Mouse (Mus musculus) olfactory bulb, adult 2 months (tissue): Measurements from ENCODE around the gene Map4. TPM values are rescaled to one million over a fixed set of nuclear protein-coding genes. Genes with fewer than 3 reads are reported as not detected.

Experiments used
- H3K27ac ChIP-seq: fragments of 200-500 bp; 2 replicates; pipeline ENCODE4 v1.5.1; 2012; ENCODE audit warnings: low read depth, low read length; ENCODE audit not compliant: insufficient read depth
- H3K4me1 ChIP-seq: fragments of 200-500 bp; 2 replicates; pipeline ENCODE4 v1.6.1; 2012; ENCODE audit warnings: low read length; ENCODE audit not compliant: control insufficient read depth, insufficient read depth
- H3K4me3 ChIP-seq: fragments of 200-500 bp; 2 replicates; pipeline ENCODE4 v1.5.1; 2012; ENCODE audit warnings: mild to moderate bottlenecking, low read depth, low read length, moderate library complexity; ENCODE audit not compliant: insufficient read depth
- CTCF ChIP-seq: fragments of 200-500 bp; IDR thresholded peaks from 2 replicates; pipeline ENCODE4 v1.5.1; 2012; ENCODE audit warnings: low read depth, mild to moderate bottlenecking, low read length, moderate library complexity; ENCODE audit not compliant: insufficient read depth
- POLR2A ChIP-seq: fragments of 200-500 bp; IDR thresholded peaks from 2 replicates; pipeline ENCODE4 v1.6.1; 2012; ENCODE audit warnings: mild to moderate bottlenecking, low read depth, low read length, moderate library complexity; ENCODE audit not compliant: insufficient read depth
- WGBS: fragments of 180-500 bp; shearing (Covaris S2); methylation state at CpG from one replicate; pipeline ENCODE4 v1.1.7; 2018; 5-methylcytosine and 5-hydroxymethylcytosine counted together
- polyA plus RNA-seq: library from polyadenylated mRNA; stranded (reverse); fragments of >200 nt; gene quantifications from 2 replicates; pipeline ENCODE4 v1.2.4, GENCODE M21; 2012; ENCODE audit warnings: low replicate concordance; ENCODE audit not compliant: missing spikeins, insufficient read depth, insufficient read length

The Map4 gene
- polyA plus RNA-seq, 1 experiment = 647 TPM

- 74% methylated on average over 2 of the region's 2 CpGs for WGBS
- H3K4me3 ChIP-seq = no peak overlapping the region
- H3K27ac ChIP-seq = no peak overlapping the region
- TF ChIP-seq POLR2A (no peak), CTCF (no peak)
- peaks cover 23% of the 10 kb centered on the region for H3K4me1 ChIP-seq
These were observed 33.2 kb upstream of the Map4 start for GRCm38 (mm10) chr9:109898027-109898426.

GRCm38 (mm10) chr9:109899361-109899760 is 31.9 kb upstream of the Map4 start:
- TF ChIP-seq POLR2A (no peak), CTCF (no peak)
- no peak overlapping the region for H3K27ac ChIP-seq
- WGBS = 87% methylated on average over 10 of the region's 15 CpGs

GRCm38 (mm10) chr9:109899774-109900173 is 31.5 kb upstream of the Map4 start:
- 73% methylated on average over 8 of the region's 8 CpGs for whole genome bisulfite sequencing
- no peak for TF ChIP-seq POLR2A
- TF ChIP-seq CTCF = no peak
- Histone ChIP-seq H3K27ac (no peak overlapping the region), H3K4me3 (no peak overlapping the region), H3K4me1 (peaks cover 20% of the 10 kb centered on the region)

More at GRCm38 (mm10) chr9:109899361-109899760, 31.9 kb upstream of the Map4 start:
- no peak overlapping the region for H3K4me3 ChIP-seq
- H3K4me1 ChIP-seq = peaks cover 23% of the 10 kb centered on the region

GRCm38 (mm10) chr9:109900604-109901003 is 30.7 kb upstream of the Map4 start:
- no peak for TF ChIP-seq CTCF
- no peak for TF ChIP-seq POLR2A
- H3K4me1 ChIP-seq = peaks cover 19% of the 10 kb centered on the region
- no peak overlapping the region for H3K27ac ChIP-seq
- WGBS = 85% methylated on average over 3 of the region's 3 CpGs
- H3K4me3 ChIP-seq = no peak overlapping the region

- TF ChIP-seq POLR2A (no peak), CTCF (no peak)
- Histone ChIP-seq H3K27ac (no peak overlapping the region), H3K4me1 (peaks cover 17% of the 10 kb centered on the region)
These were observed 29.0 kb upstream of the Map4 start for GRCm38 (mm10) chr9:109902246-109902645.

GRCm38 (mm10) chr9:109902740-109903139 is 28.5 kb upstream of the Map4 start:
- H3K4me1 ChIP-seq = peaks cover 20% of the 10 kb centered on the region
- no peak for TF ChIP-seq CTCF
- TF ChIP-seq POLR2A = no peak
- no peak overlapping the region for H3K4me3 ChIP-seq
- 41% methylated on average over 5 of the region's 5 CpGs for WGBS
- H3K27ac ChIP-seq = 0 out of 2 replicates have a peak overlapping the region, but pooled peaks have one; percentile 21

More at GRCm38 (mm10) chr9:109902246-109902645, 29.0 kb upstream of the Map4 start:
- 55% methylated on average over 4 of the region's 4 CpGs for WGBS
- no peak overlapping the region for H3K4me3 ChIP-seq

- no peak overlapping the region for H3K27ac ChIP-seq
- H3K4me3 ChIP-seq = no peak overlapping the region
- TF ChIP-seq POLR2A = no peak
- TF ChIP-seq CTCF = no peak
- WGBS = 56% methylated on average over 8 of the region's 8 CpGs
- H3K4me1 ChIP-seq = peaks cover 10% of the 10 kb centered on the region
These were observed 24.0 kb upstream of the Map4 start for GRCm38 (mm10) chr9:109907300-109907699.

GRCm38 (mm10) chr9:109907774-109908465 is 23.3 kb upstream of the Map4 start:
- Histone ChIP-seq H3K4me3 (no peak overlapping the region), H3K27ac (no peak overlapping the region), H3K4me1 (peaks cover 5% of the 10 kb centered on the region; the same call in 1 of the 2 replicates)
- no peak for TF ChIP-seq CTCF
- TF ChIP-seq POLR2A = no peak
- 76% methylated on average over 6 of the region's 6 CpGs for WGBS

GRCm38 (mm10) chr9:109909102-109909501 is 22.2 kb upstream of the Map4 start:
- Histone ChIP-seq H3K4me1 (peaks cover 5% of the 10 kb centered on the region; the same call in 1 of the 2 replicates), H3K4me3 (no peak overlapping the region)
- TF ChIP-seq CTCF (no peak), POLR2A (no peak)

More at GRCm38 (mm10) chr9:109909102-109909501, 22.2 kb upstream of the Map4 start:
- H3K27ac ChIP-seq = no peak overlapping the region
- 89% methylated on average over 8 of the region's 8 CpGs for WGBS
